Mouse (Mus musculus): ENCODE measurements at regions not wholly inside any gene's neighbourhood (a gene's known extent, or its start where the extent isn't known, plus 50 kb on each side); places are given as distances from the start of the nearest gene placed in this dataset.

GRCm38 (mm10) chr1:27062311-27062710 is 375.1 kb upstream of the 4931408C20Rik start:
- ATAC-seq (ENCODE audit: low TSS enrichment), result peak; percentile 69; the same call in 1 of the 2 replicates
